Comparison of ENCODE assay signal across 17 mouse cellular contexts in genomic region chr17:56026881-56027280, GRCm38 (mm10). TPM values are rescaled to one million over a fixed set of nuclear protein-coding genes. Genes with fewer than 3 reads are reported as not detected.
A peak's percentile ranks its signal among the peaks of the same experiment; 100 is the strongest.
DNase-seq lines count a peak whose midpoint lies in the region; ATAC-seq and TF ChIP-seq lines count a peak whose summit lies in the region.
"Had no signal": no experiment of that assay in that cellular context is flagged by ENCODE, and none has a peak within 500 bp of the region (broad histone marks: within the 10 kb centered on the region; RNA-seq: fewer than 3 reads in every experiment).

No protein-coding gene starts in this region.

- DNase-seq in cerebellum, adult 2 months, result peak in 1 of 2 experiments; percentile 23
- no peak for DNase-seq in cerebellum, postnatal 25 days
- DNase-seq in heart, adult 18-20 months, result no peak
- no peak for DNase-seq in midbrain, embryonic 10.5 days (ENCODE audit: low spot score)
- DNase-seq: kidney, postnatal 14 days; liver; lung, adult 18-20 months; lung, postnatal 4 days; thymus, adult 18-20 months had no signal

- TF ChIP-seq CTCF in cerebellum, adult 2 months (IDR thresholded peaks at IDR 0.05; ENCODE audit: borderline replicate concordance, insufficient read depth, low read depth, low read length), result no peak
- no peak for TF ChIP-seq CTCF in intestine, postnatal 0 days (IDR thresholded peaks at IDR 0.05; ENCODE audit: low read depth)

- no peak overlapping the region for H3K4me2 ChIP-seq in heart, embryonic 14.5 days (ENCODE audit: low read length)
- H3K4me2 ChIP-seq in midbrain, embryonic 12.5 days (replicated peaks), result no peak overlapping the region
- H3K4me2 ChIP-seq in intestine, postnatal 0 days (replicated peaks; ENCODE audit: low read depth), result no peak overlapping the region
- H3K4me2 ChIP-seq: forebrain, embryonic 15.5 days had no signal

- H3K9me3 ChIP-seq in heart, embryonic 14.5 days (ENCODE audit: control insufficient read depth, low read length), result no peaks in the 10 kb centered on the region
- H3K9me3 ChIP-seq in midbrain, embryonic 12.5 days, result no peaks in the 10 kb centered on the region
- H3K9me3 ChIP-seq in midbrain, embryonic 10.5 days (replicated peaks), result no peaks in the 10 kb centered on the region
- no peaks in the 10 kb centered on the region for H3K9me3 ChIP-seq in intestine, postnatal 0 days (ENCODE audit: control insufficient read depth)
- H3K9me3 ChIP-seq: forebrain, embryonic 15.5 days; G1E; hindbrain, embryonic 10.5 days had no signal

- H3K4me1 ChIP-seq in cerebellum, adult 2 months (ENCODE audit: control insufficient read depth, insufficient read depth, low read length), result peaks cover 89% of the 10 kb centered on the region
- H3K4me1 ChIP-seq in heart, embryonic 14.5 days (ENCODE audit: control insufficient read depth in 2 of 2, insufficient read depth in 2 of 2, low read length in 2 of 2), result peaks cover 41 to 48% of the 10 kb centered on the region in 2 experiments
- H3K4me1 ChIP-seq in midbrain, embryonic 12.5 days, result peaks cover 10% of the 10 kb centered on the region; the same call in 1 of the 2 replicates
- peaks cover 18% of the 10 kb centered on the region for H3K4me1 ChIP-seq in midbrain, embryonic 10.5 days
- H3K4me1 ChIP-seq in intestine, postnatal 0 days (replicated peaks; ENCODE audit: control insufficient read depth, insufficient read depth, low read length), result no peaks in the 10 kb centered on the region

- H3K27ac ChIP-seq in cerebellum, adult 2 months (ENCODE audit: insufficient read depth, low read length), result peak overlapping the region; percentile 83
- peak overlapping the region in 1 of 2 experiments; percentile 46; a peak in 2 of 4 replicates for H3K27ac ChIP-seq in heart, embryonic 14.5 days (replicated peaks in 1 of 2; ENCODE audit: control insufficient read depth in 1 of 2, insufficient read depth in 1 of 2, low read depth in 2 of 2, low read length in 2 of 2)
- H3K27ac ChIP-seq in midbrain, embryonic 12.5 days (replicated peaks), result no peak overlapping the region
- H3K27ac ChIP-seq in midbrain, embryonic 10.5 days (replicated peaks), result no peak overlapping the region
- no peak overlapping the region for H3K27ac ChIP-seq in intestine, postnatal 0 days (ENCODE audit: low read depth, low read length)
- H3K27ac ChIP-seq: forebrain, embryonic 15.5 days; hindbrain, embryonic 10.5 days had no signal

- no peak for ATAC-seq in heart, embryonic 14.5 days (ENCODE audit: insufficient number of reproducible peaks, insufficient read depth, low FRiP score, low read depth)
- no peak for ATAC-seq in midbrain, embryonic 12.5 days (ENCODE audit: low FRiP score, low read depth)
- ATAC-seq in intestine, postnatal 0 days, result no peak
- ATAC-seq: forebrain, embryonic 15.5 days had no signal

- 13% methylated on average over 1 of the region's 1 CpGs for WGBS in cerebellum, adult 2 months
- WGBS in heart, embryonic 14.5 days, result 38% methylated on average over 1 of the region's 1 CpGs
- 85% methylated on average over 1 of the region's 1 CpGs for WGBS in midbrain, embryonic 12.5 days
- 79% methylated on average over 1 of the region's 1 CpGs for WGBS in midbrain, embryonic 10.5 days
- WGBS in intestine, postnatal 0 days, result 60% methylated on average over 1 of the region's 1 CpGs

- no peak overlapping the region for H3K4me3 ChIP-seq in cerebellum, adult 2 months (replicated peaks; ENCODE audit: insufficient read depth, low read depth, low read length)
- no peak overlapping the region for H3K4me3 ChIP-seq in heart, embryonic 14.5 days (ENCODE audit: control insufficient read depth in 1 of 2, insufficient read depth in 1 of 2, low read depth in 1 of 2, low read length in 2 of 2)
- no peak overlapping the region for H3K4me3 ChIP-seq in midbrain, embryonic 12.5 days
- no peak overlapping the region for H3K4me3 ChIP-seq in midbrain, embryonic 10.5 days
- no peak overlapping the region for H3K4me3 ChIP-seq in intestine, postnatal 0 days (ENCODE audit: low read depth, low read length)
- H3K4me3 ChIP-seq: erythroblast, embryonic 14.5 days; forebrain, embryonic 15.5 days; hindbrain, embryonic 10.5 days had no signal

- H3K36me3 ChIP-seq in heart, embryonic 14.5 days (ENCODE audit: control insufficient read depth, insufficient read depth, low read length), result peaks cover 22% of the 10 kb centered on the region
- peaks cover 23% of the 10 kb centered on the region for H3K36me3 ChIP-seq in midbrain, embryonic 12.5 days
- peaks cover 73% of the 10 kb centered on the region for H3K36me3 ChIP-seq in midbrain, embryonic 10.5 days
- peaks cover 10% of the 10 kb centered on the region; the same call in 1 of the 2 replicates for H3K36me3 ChIP-seq in intestine, postnatal 0 days (ENCODE audit: control insufficient read depth, insufficient read depth)

- H3K27me3 ChIP-seq in cerebellum, adult 2 months (ENCODE audit: control insufficient read depth, insufficient read depth, low read length), result no peaks in the 10 kb centered on the region
- H3K27me3 ChIP-seq in heart, embryonic 14.5 days (ENCODE audit: control insufficient read depth, insufficient read depth, low read length), result no peaks in the 10 kb centered on the region
- H3K27me3 ChIP-seq in midbrain, embryonic 12.5 days, result no peaks in the 10 kb centered on the region
- H3K27me3 ChIP-seq in midbrain, embryonic 10.5 days (ENCODE audit: low read depth, poor library complexity, severe bottlenecking), result no peaks in the 10 kb centered on the region
- H3K27me3 ChIP-seq in intestine, postnatal 0 days (replicated peaks; ENCODE audit: control insufficient read depth, insufficient read depth, low read length), result no peaks in the 10 kb centered on the region
- H3K27me3 ChIP-seq: forebrain, embryonic 15.5 days had no signal

- no peak for TF ChIP-seq POLR2A in cerebellum, adult 2 months (IDR thresholded peaks at IDR 0.05; ENCODE audit: borderline replicate concordance, insufficient read depth, low read length)

- peak overlapping the region; percentile 39 for H3K9ac ChIP-seq in heart, embryonic 14.5 days (ENCODE audit: low read length)
- H3K9ac ChIP-seq in midbrain, embryonic 12.5 days (replicated peaks), result 0 out of 2 replicates have a peak overlapping the region, but pooled peaks have one; percentile 7
- no peak overlapping the region for H3K9ac ChIP-seq in intestine, postnatal 0 days (ENCODE audit: low read depth, low read length)
- H3K9ac ChIP-seq: forebrain, embryonic 15.5 days had no signal

RNA-seq across cellular contexts. Expression of gene Sh3gl1, which starts 9.6 kb away (rescaled TPM):
- polyA plus RNA-seq in cerebellum, adult 2 months (2012; rRNA removed), result 69.5 and 82.5 TPM in 2 replicates
- 63.6 and 70.5 TPM in 2 replicates for polyA plus RNA-seq in heart, embryonic 14.5 days (2014; fragmentation: Nextera tagmentation; extraction: Ambion mirVana)
- 10 to 100 TPM; 11.7 to 13.7 TPM for total RNA-seq in heart, adult 18-20 months (2021)
- polyA plus RNA-seq in midbrain, embryonic 12.5 days (2016; fragmentation: Nextera tagmentation; extraction: Ambion mirVana), result 131 and 138 TPM in 2 replicates
- polyA plus RNA-seq in midbrain, embryonic 10.5 days (2016; fragmentation: Nextera tagmentation; extraction: Ambion mirVana), result 161 and 162 TPM in 2 replicates
- 92.3 and 97.0 TPM in 2 replicates for polyA plus RNA-seq in intestine, postnatal 0 days (2015; fragmentation: Nextera tagmentation; extraction: Ambion mirVana)

RNA-seq across cellular contexts. Expression of gene Chaf1a, which starts 13.4 kb away (rescaled TPM):
- 2.9 and 3.3 TPM in 2 replicates for polyA plus RNA-seq in cerebellum, adult 2 months (2012; rRNA removed)
- 9.0 and 9.2 TPM in 2 replicates for polyA plus RNA-seq in heart, embryonic 14.5 days (2014; fragmentation: Nextera tagmentation; extraction: Ambion mirVana)
- 1 to 10 TPM; 1.1 to 1.3 TPM for total RNA-seq in heart, adult 18-20 months (2021)
- 32.5 and 34.5 TPM in 2 replicates for polyA plus RNA-seq in midbrain, embryonic 12.5 days (2016; fragmentation: Nextera tagmentation; extraction: Ambion mirVana)
- 45.4 and 49.3 TPM in 2 replicates for polyA plus RNA-seq in midbrain, embryonic 10.5 days (2016; fragmentation: Nextera tagmentation; extraction: Ambion mirVana)
- polyA plus RNA-seq in intestine, postnatal 0 days (2015; fragmentation: Nextera tagmentation; extraction: Ambion mirVana), result 4.8 and 5.2 TPM in 2 replicates

RNA-seq across cellular contexts. Expression of gene Mpnd, which starts 21.4 kb away (rescaled TPM):
- 183 and 193 TPM in 2 replicates for polyA plus RNA-seq in cerebellum, adult 2 months (2012; rRNA removed)
- polyA plus RNA-seq in heart, embryonic 14.5 days (2014; fragmentation: Nextera tagmentation; extraction: Ambion mirVana), result 73.9 and 84.4 TPM in 2 replicates
- 10 to 100 TPM; 59.7 to 60.5 TPM for total RNA-seq in heart, adult 18-20 months (2021)
- 195 and 205 TPM in 2 replicates for polyA plus RNA-seq in midbrain, embryonic 12.5 days (2016; fragmentation: Nextera tagmentation; extraction: Ambion mirVana)
- polyA plus RNA-seq in midbrain, embryonic 10.5 days (2016; fragmentation: Nextera tagmentation; extraction: Ambion mirVana), result 131 and 160 TPM in 2 replicates
- polyA plus RNA-seq in intestine, postnatal 0 days (2015; fragmentation: Nextera tagmentation; extraction: Ambion mirVana), result 41.4 and 43.0 TPM in 2 replicates

RNA-seq across cellular contexts. Expression of gene Stap2, which starts 21.5 kb away (rescaled TPM):
- polyA plus RNA-seq in cerebellum, adult 2 months (2012; rRNA removed), result 51.8 and 64.1 TPM in 2 replicates
- 15.9 and 16.6 TPM in 2 replicates for polyA plus RNA-seq in heart, embryonic 14.5 days (2014; fragmentation: Nextera tagmentation; extraction: Ambion mirVana)
- total RNA-seq in heart, adult 18-20 months (2021), result 10 to 100 TPM; 12.3 to 12.9 TPM
- polyA plus RNA-seq in midbrain, embryonic 12.5 days (2016; fragmentation: Nextera tagmentation; extraction: Ambion mirVana), result 4.7 and 5.7 TPM in 2 replicates
- polyA plus RNA-seq in midbrain, embryonic 10.5 days (2016; fragmentation: Nextera tagmentation; extraction: Ambion mirVana), result 5.2 and 5.5 TPM in 2 replicates
- 82.8 and 84.5 TPM in 2 replicates for polyA plus RNA-seq in intestine, postnatal 0 days (2015; fragmentation: Nextera tagmentation; extraction: Ambion mirVana)
- polyA plus RNA-seq: erythroblast, embryonic 14.5 days; G1E had no signal

RNA-seq across cellular contexts. Expression of gene Fsd1, which starts 40.6 kb away (rescaled TPM):
- polyA plus RNA-seq in cerebellum, adult 2 months (2012; rRNA removed), result 88.0 and 91.3 TPM in 2 replicates
- polyA plus RNA-seq in heart, embryonic 14.5 days (2014; fragmentation: Nextera tagmentation; extraction: Ambion mirVana), result 1.6 and 1.8 TPM in 2 replicates
- not detected for total RNA-seq in heart, adult 18-20 months (2021)
- 89.8 and 98.3 TPM in 2 replicates for polyA plus RNA-seq in midbrain, embryonic 12.5 days (2016; fragmentation: Nextera tagmentation; extraction: Ambion mirVana)
- 78.4 and 95.0 TPM in 2 replicates for polyA plus RNA-seq in midbrain, embryonic 10.5 days (2016; fragmentation: Nextera tagmentation; extraction: Ambion mirVana)
- polyA plus RNA-seq in intestine, postnatal 0 days (2015; fragmentation: Nextera tagmentation; extraction: Ambion mirVana), result 3.6 and 4.2 TPM in 2 replicates
- total RNA-seq: gastrocnemius, adult 18-20 months had no signal
- polyA plus RNA-seq: erythroblast, embryonic 14.5 days; G1E had no signal
